Mouse (Mus musculus) testis, adult 2 months (tissue): ENCODE results near the gene Glod4.

Source experiments
- CTCF ChIP-seq: fragments of 200-500 bp; IDR thresholded peaks from 2 replicates; pipeline ENCODE4 v1.5.1; 2012; ENCODE audit warnings: low read depth, mild to moderate bottlenecking, inconsistent platforms, low read length, moderate library complexity; ENCODE audit not compliant: control insufficient read depth, insufficient read depth, insufficient replicate concordance
- POLR2A ChIP-seq: fragments of 200-500 bp; IDR thresholded peaks from 2 replicates; pipeline ENCODE4 v1.6.1; 2012; ENCODE audit warnings: low read depth, mild to moderate bottlenecking, inconsistent platforms, low read length, moderate library complexity; ENCODE audit not compliant: control insufficient read depth

DNA sequence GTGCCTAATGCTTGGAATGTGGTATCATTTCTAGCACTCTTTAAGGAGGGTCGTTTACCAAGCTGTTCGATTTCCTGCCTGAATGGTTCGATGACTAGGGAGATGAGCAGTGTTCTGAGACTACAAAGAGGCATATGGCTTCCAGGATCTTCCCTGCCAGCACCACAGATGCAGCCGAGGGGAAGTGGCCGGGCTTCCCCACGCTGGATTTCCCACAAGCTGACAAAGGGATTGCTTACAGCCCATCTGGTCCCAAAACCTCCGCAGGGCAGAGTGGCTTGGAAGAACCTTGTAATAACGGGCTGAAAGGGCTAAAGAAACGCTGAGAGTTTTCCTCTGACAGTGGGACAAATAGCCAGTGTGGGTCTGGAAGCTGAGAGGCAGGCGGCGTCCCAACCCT lies 46.8 kb upstream of the Glod4 start:
- TF ChIP-seq CTCF (no peak), POLR2A (no peak)
